Comparison of ENCODE assay signal across 17 mouse cellular contexts in genomic region chr4:71165802-71166201, GRCm38 (mm10).
DNase-seq lines count a peak whose midpoint lies in the region; ATAC-seq and TF ChIP-seq lines count a peak whose summit lies in the region.
"Had no signal": no experiment of that assay in that cellular context is flagged by ENCODE, and none has a peak within 500 bp of the region (broad histone marks: within the 10 kb centered on the region; RNA-seq: fewer than 3 reads in every experiment).

No protein-coding gene starts in this region.

- TF ChIP-seq CTCF in brain, embryonic 14.5 days (IDR thresholded peaks at IDR 0.05; ENCODE audit: borderline replicate concordance, extremely low read depth, insufficient read depth, insufficient read length) = no peak

- H3K27ac ChIP-seq in forebrain, embryonic 14.5 days (ENCODE audit: low read depth, low read length) = no peak overlapping the region
- H3K27ac ChIP-seq in forebrain, embryonic 13.5 days = no peak overlapping the region
- no peak overlapping the region for H3K27ac ChIP-seq in midbrain, embryonic 10.5 days (replicated peaks)
- H3K27ac ChIP-seq in midbrain, embryonic 14.5 days (replicated peaks; ENCODE audit: low read depth, low read length) = no peak overlapping the region
- H3K27ac ChIP-seq: heart, embryonic 13.5 days; kidney, embryonic 15.5 days; macrophage had no signal

- no peaks in the 10 kb centered on the region for H3K36me3 ChIP-seq in forebrain, embryonic 14.5 days (ENCODE audit: control insufficient read depth, insufficient read depth, low read length)
- H3K36me3 ChIP-seq in forebrain, embryonic 13.5 days (ENCODE audit: poor library complexity, severe bottlenecking) = no peaks in the 10 kb centered on the region
- H3K36me3 ChIP-seq in midbrain, embryonic 10.5 days = no peaks in the 10 kb centered on the region
- no peaks in the 10 kb centered on the region for H3K36me3 ChIP-seq in midbrain, embryonic 14.5 days (ENCODE audit: control insufficient read depth, insufficient read depth, low read length)
- H3K36me3 ChIP-seq: heart, embryonic 13.5 days; kidney, embryonic 15.5 days had no signal

- no peak overlapping the region for H3K9ac ChIP-seq in forebrain, embryonic 14.5 days (ENCODE audit: low read length)
- no peak overlapping the region for H3K9ac ChIP-seq in forebrain, embryonic 13.5 days
- no peak overlapping the region for H3K9ac ChIP-seq in midbrain, embryonic 14.5 days (replicated peaks; ENCODE audit: low read length)
- H3K9ac ChIP-seq: heart, embryonic 13.5 days; kidney, embryonic 15.5 days; liver, postnatal 0 days had no signal

- peak; percentile 7 for DNase-seq in forebrain, embryonic 14.5 days (ENCODE audit: low spot score)
- peak; percentile 22 for DNase-seq in midbrain, embryonic 10.5 days (ENCODE audit: low spot score)
- no peak for DNase-seq in midbrain, embryonic 14.5 days
- DNase-seq in brain, embryonic 14.5 days (ENCODE audit: low read depth) = peak; percentile 54
- peak; percentile 22 for DNase-seq in embryo, embryonic 9.5 days (ENCODE audit: extremely low spot score)
- no peak for DNase-seq in lung, postnatal 14 days
- no peak for DNase-seq in heart, adult 18-20 months
- DNase-seq: heart, postnatal 36 days; liver; liver, postnatal 0 days; retina, postnatal 1 day; right cerebral cortex, postnatal 4 days; thymus, postnatal 36 days had no signal

- no peak overlapping the region for H3K4me2 ChIP-seq in forebrain, embryonic 14.5 days (ENCODE audit: low read length)
- no peak overlapping the region for H3K4me2 ChIP-seq in forebrain, embryonic 13.5 days
- H3K4me2 ChIP-seq in midbrain, embryonic 14.5 days (ENCODE audit: low read length) = no peak overlapping the region
- H3K4me2 ChIP-seq: heart, embryonic 13.5 days; kidney, embryonic 15.5 days had no signal

- no peak overlapping the region for H3K4me3 ChIP-seq in forebrain, embryonic 14.5 days (ENCODE audit: low read depth, low read length)
- no peak overlapping the region for H3K4me3 ChIP-seq in forebrain, embryonic 13.5 days
- no peak overlapping the region for H3K4me3 ChIP-seq in midbrain, embryonic 10.5 days
- no peak overlapping the region for H3K4me3 ChIP-seq in midbrain, embryonic 14.5 days (replicated peaks; ENCODE audit: low read depth, low read length)
- H3K4me3 ChIP-seq: heart, embryonic 13.5 days; kidney, embryonic 15.5 days had no signal

- no peaks in the 10 kb centered on the region for H3K4me1 ChIP-seq in forebrain, embryonic 14.5 days (ENCODE audit: control insufficient read depth, insufficient read depth, low read length)
- no peaks in the 10 kb centered on the region for H3K4me1 ChIP-seq in forebrain, embryonic 13.5 days
- H3K4me1 ChIP-seq in midbrain, embryonic 10.5 days = 0 out of 2 replicates have a peak, but pooled peaks cover 3% of the 10 kb centered on the region
- H3K4me1 ChIP-seq in midbrain, embryonic 14.5 days (ENCODE audit: control insufficient read depth, insufficient read depth, low read length) = no peaks in the 10 kb centered on the region
- H3K4me1 ChIP-seq: heart, embryonic 13.5 days; kidney, embryonic 15.5 days had no signal

- H3K27me3 ChIP-seq in forebrain, embryonic 14.5 days (replicated peaks; ENCODE audit: control insufficient read depth, insufficient read depth, low read length) = no peaks in the 10 kb centered on the region
- no peaks in the 10 kb centered on the region for H3K27me3 ChIP-seq in forebrain, embryonic 13.5 days
- H3K27me3 ChIP-seq in midbrain, embryonic 10.5 days (ENCODE audit: low read depth, poor library complexity, severe bottlenecking) = no peaks in the 10 kb centered on the region
- no peaks in the 10 kb centered on the region for H3K27me3 ChIP-seq in midbrain, embryonic 14.5 days (ENCODE audit: control insufficient read depth, insufficient read depth, low read length)
- H3K27me3 ChIP-seq: heart, embryonic 13.5 days; kidney, embryonic 15.5 days had no signal

- no peak for ATAC-seq in forebrain, embryonic 14.5 days
- ATAC-seq in forebrain, embryonic 13.5 days = no peak
- ATAC-seq in midbrain, embryonic 14.5 days (ENCODE audit: low FRiP score, low TSS enrichment) = no peak
- ATAC-seq: liver, postnatal 0 days had no signal

- no peaks in the 10 kb centered on the region for H3K9me3 ChIP-seq in forebrain, embryonic 14.5 days (replicated peaks; ENCODE audit: control insufficient read depth, low read length)
- no peaks in the 10 kb centered on the region for H3K9me3 ChIP-seq in forebrain, embryonic 13.5 days (replicated peaks)
- no peaks in the 10 kb centered on the region for H3K9me3 ChIP-seq in midbrain, embryonic 10.5 days (replicated peaks)
- H3K9me3 ChIP-seq in midbrain, embryonic 14.5 days (ENCODE audit: control insufficient read depth, low read length) = no peaks in the 10 kb centered on the region
- H3K9me3 ChIP-seq: kidney, embryonic 15.5 days had no signal

- TF ChIP-seq POLR2A in brain, embryonic 14.5 days (IDR thresholded peaks at IDR 0.05; ENCODE audit: borderline replicate concordance, extremely low read depth, insufficient read depth, insufficient read length, poor library complexity, severe bottlenecking) = no peak

Comparison
In these comparisons a context has a peak if more than half of its experiments do, and no peak if none do; other contexts are left out.
1. DNase-seq: peak in forebrain, embryonic 14.5 days (single experiment), midbrain, embryonic 10.5 days (single experiment), brain, embryonic 14.5 days (single experiment) and embryo, embryonic 9.5 days (single experiment); none in midbrain, embryonic 14.5 days (single experiment), lung, postnatal 14 days (single experiment) and heart, adult 18-20 months (0 of 2).